Mouse (Mus musculus): ENCODE data around the gene Vmn1r6.
"Not testable (repeated sequence)": the region's sequence is repeated elsewhere in the genome, so short reads cannot be mapped to it uniquely, and the experiment has no call there.

Gene Vmn1r6

DNA sequence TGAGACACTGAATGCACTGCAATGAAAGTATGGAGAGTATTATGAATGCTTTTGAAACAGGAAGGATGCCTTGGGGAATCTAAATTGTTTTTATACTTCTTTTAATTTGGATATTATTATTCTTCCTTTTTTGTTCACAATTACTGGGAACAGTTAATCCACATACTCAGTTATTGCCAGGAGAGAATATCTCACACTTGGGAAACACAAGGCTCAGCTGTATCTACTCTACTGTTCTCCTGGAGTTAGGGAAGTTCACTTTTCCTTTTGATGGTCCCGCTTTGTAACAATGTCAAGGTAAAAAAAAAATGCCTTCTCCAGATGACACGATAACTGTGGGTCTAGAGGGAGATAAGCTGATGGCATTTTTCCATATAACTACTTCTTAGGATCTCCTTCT is at the start of gene Vmn1r6:
Gene Vmn1r6 (plus strand): TSS at position 301 of the 400 bp plus-strand sequence.
- no peak for DNase-seq

- DNase-seq: no peak
Observed at GRCm38 (mm10) chr6:56956436-56956835, 40.6 kb upstream of the Vmn1r6 start.

DNA sequence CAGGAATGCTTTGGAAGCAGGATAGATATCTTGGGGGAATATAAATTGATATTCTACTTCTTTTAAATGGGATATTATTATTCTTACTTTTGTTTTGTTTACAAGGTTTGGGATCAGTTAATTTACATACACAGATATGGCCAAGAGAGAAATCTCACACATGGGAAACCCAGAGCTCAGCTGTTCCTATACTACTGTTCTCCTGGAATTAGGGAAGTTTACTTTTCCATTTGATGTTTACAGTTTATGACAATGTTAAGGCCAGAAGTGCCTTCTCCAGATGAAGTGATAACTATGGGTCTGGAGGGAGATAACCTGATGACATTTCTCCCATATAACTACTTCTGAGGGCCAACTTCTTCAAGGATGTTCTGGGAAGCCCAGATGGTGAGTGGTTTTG is 27.1 kb upstream of the Vmn1r6 start, which contains the start of gene Vmn1r5:
Gene Vmn1r5 (plus strand): TSS at position 301 of the 400 bp plus-strand sequence.
- no peak for DNase-seq

- DNase-seq: not testable (repeated sequence)
Observed at GRCm38 (mm10) chr6:57025224-57025623, 28.2 kb downstream of the Vmn1r6 start, which contains the start of gene Vmn1r7. TSS of gene Vmn1r7 (minus strand) at chr6:57025324.

DNA sequence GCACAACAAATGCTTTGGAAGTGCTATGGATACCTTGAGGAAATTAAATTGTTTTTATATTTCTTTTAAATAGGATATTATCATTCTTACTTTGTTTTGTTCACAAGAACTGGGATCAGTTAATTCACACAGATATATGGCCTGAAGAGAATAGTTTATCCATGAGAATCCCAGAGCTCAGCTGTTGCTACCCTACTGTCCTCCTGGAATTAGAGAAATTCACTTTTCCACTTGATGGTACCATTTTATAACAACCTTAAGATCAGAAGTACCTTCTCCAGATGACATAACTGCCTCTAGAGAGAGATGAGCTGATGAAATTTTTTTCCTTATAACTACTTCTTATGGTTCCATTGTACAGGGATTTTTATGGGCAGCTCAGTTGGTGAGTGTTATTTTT is 34.9 kb downstream of the Vmn1r6 start, which contains the start of gene Vmn1r8:
Gene Vmn1r8 (plus strand): TSS at position 301 of the 400 bp plus-strand sequence.
- DNase-seq: no peak

DNA sequence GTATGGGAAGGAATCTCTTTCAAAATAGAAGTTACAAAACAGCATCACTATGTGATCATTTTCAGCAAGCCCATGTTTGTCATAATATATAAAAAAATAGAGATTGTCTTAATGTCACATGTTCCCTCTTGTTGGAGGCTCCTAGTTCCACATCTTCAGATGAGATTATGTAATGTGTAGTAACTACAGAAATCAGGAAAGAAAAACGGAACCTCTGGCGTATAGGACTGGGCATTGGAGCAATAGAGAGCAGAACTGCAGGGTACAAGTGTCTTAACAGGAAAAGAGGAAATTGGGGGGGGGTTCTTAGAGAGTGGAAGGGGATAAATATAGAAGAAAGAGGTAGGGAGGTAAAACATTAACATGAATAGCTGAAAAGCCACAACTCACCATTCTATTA is 37.6 kb downstream of the Vmn1r6 start:
- DNase-seq: no peak

Data from right cerebral cortex, adult 18-20 months (tissue).